Mouse (Mus musculus) kidney, adult 2 months (tissue): ENCODE measurements at regions not wholly inside any gene's neighbourhood (a gene's known extent, or its start where the extent isn't known, plus 50 kb on each side); places are given as distances from the start of the nearest gene placed in this dataset.

Experiments used
- DNase-seq: peaks from one replicate; pipeline ENCODE4 v3.0.0; 2021
- H3K27ac ChIP-seq: fragments of 200-500 bp; 2 replicates; pipeline ENCODE4 v1.5.1; 2012; ENCODE audit warnings: low read depth, low read length, control low read depth, inconsistent platforms; ENCODE audit not compliant: insufficient read depth
- H3K27me3 ChIP-seq: fragments of 200-500 bp; replicated peaks from 2 replicates; pipeline ENCODE4 v1.6.1; 2012; ENCODE audit warnings: mild to moderate bottlenecking, moderate library complexity, low read length, inconsistent platforms; ENCODE audit not compliant: control insufficient read depth, insufficient read depth
- H3K36me3 ChIP-seq: fragments of 200-500 bp; 2 replicates; pipeline ENCODE4 v1.6.1; 2012; ENCODE audit warnings: mild to moderate bottlenecking, moderate library complexity, low read length, inconsistent platforms; ENCODE audit not compliant: control insufficient read depth, insufficient read depth
- H3K4me1 ChIP-seq: fragments of 200-500 bp; 2 replicates; pipeline ENCODE4 v1.6.1; 2011; ENCODE audit warnings: low read length; ENCODE audit not compliant: control insufficient read depth, insufficient read depth
- H3K4me3 ChIP-seq: fragments of 200-500 bp; 2 replicates; pipeline ENCODE4 v1.5.1; 2011; ENCODE audit warnings: mild to moderate bottlenecking, low read depth, low read length, control low read depth; ENCODE audit not compliant: insufficient read depth
- CTCF ChIP-seq: fragments of 200-500 bp; conservative IDR thresholded peaks from 2 replicates; pipeline ENCODE4 v1.5.1; 2011; ENCODE audit warnings: low read depth, mild to moderate bottlenecking, control low read depth, low read length, moderate library complexity, mixed read lengths; ENCODE audit not compliant: insufficient read depth, insufficient read length
- POLR2A ChIP-seq: fragments of 200-500 bp; IDR thresholded peaks from one replicate; pipeline ENCODE4 v1.6.1; 2011; ENCODE audit warnings: low read depth, low read length, control low read depth
- WGBS: fragments of 180-500 bp; shearing (Covaris S2); methylation state at CpG from one replicate; pipeline ENCODE4 v1.1.7; 2018; 5-methylcytosine and 5-hydroxymethylcytosine counted together

- Histone ChIP-seq H3K27ac (no peak overlapping the region), H3K4me1 (no peaks in the 10 kb centered on the region), H3K27me3 (no peaks in the 10 kb centered on the region), H3K36me3 (no peaks in the 10 kb centered on the region), H3K4me3 (no peak overlapping the region)
- WGBS, result 73% methylated on average over 11 of the region's 11 CpGs
- DNase-seq, result no peak
- TF ChIP-seq POLR2A, result no peak
- TF ChIP-seq CTCF, result no peak
These were observed 83.0 kb upstream of the Rcn1 start for GRCm38 (mm10) chr2:105481990-105482592.

DNA sequence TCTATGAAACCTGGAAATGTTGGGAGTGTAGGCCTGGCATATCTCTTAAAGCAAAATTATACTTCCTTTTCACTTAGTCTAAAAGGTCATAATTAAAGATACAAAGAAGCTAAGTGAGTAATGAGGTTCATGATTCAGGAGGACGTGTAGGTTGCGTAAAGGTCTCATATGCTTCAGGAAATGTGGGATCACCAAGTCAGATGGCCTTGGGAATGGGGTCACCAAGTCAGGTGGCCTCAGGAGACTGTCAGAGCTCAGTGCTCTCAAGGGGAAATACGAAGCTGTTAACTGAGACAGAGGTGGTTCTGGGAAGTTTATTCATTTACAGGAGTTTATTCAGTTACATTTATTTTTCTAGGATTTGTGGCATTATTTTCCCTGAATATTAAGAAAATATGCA lies 85.4 kb upstream of the Rcn1 start:
- 61% methylated on average over 3 of the region's 3 CpGs for WGBS
- TF ChIP-seq POLR2A (no peak), CTCF (no peak)
- H3K27me3 ChIP-seq, result no peaks in the 10 kb centered on the region
- no peak overlapping the region for H3K4me3 ChIP-seq
- no peaks in the 10 kb centered on the region for H3K4me1 ChIP-seq
- H3K27ac ChIP-seq, result no peak overlapping the region
- no peaks in the 10 kb centered on the region for H3K36me3 ChIP-seq
- no peak for DNase-seq

- no peak for DNase-seq
- no peaks in the 10 kb centered on the region for H3K27me3 ChIP-seq
- TF ChIP-seq CTCF, result no peak
- TF ChIP-seq POLR2A, result no peak
- no peak overlapping the region for H3K4me3 ChIP-seq
- no peaks in the 10 kb centered on the region for H3K36me3 ChIP-seq
- no peak overlapping the region for H3K27ac ChIP-seq
- WGBS, result 87% methylated on average over 8 of the region's 8 CpGs
- H3K4me1 ChIP-seq, result no peaks in the 10 kb centered on the region
These were observed 86.2 kb upstream of the Rcn1 start for GRCm38 (mm10) chr2:105485286-105485685.

GRCm38 (mm10) chr2:105495796-105496195 lies 96.7 kb upstream of the Rcn1 start:
- DNase-seq, result peak; percentile 92
- 27% methylated on average over 13 of the region's 13 CpGs for WGBS
- Histone ChIP-seq H3K4me1 (no peaks in the 10 kb centered on the region; the same call in 1 of the 2 replicates), H3K27me3 (0 out of 2 replicates have a peak, but pooled peaks cover 1% of the 10 kb centered on the region), H3K36me3 (no peaks in the 10 kb centered on the region), H3K4me3 (no peak overlapping the region), H3K27ac (no peak overlapping the region)
- TF ChIP-seq CTCF, result no peak
- TF ChIP-seq POLR2A, result no peak

DNA sequence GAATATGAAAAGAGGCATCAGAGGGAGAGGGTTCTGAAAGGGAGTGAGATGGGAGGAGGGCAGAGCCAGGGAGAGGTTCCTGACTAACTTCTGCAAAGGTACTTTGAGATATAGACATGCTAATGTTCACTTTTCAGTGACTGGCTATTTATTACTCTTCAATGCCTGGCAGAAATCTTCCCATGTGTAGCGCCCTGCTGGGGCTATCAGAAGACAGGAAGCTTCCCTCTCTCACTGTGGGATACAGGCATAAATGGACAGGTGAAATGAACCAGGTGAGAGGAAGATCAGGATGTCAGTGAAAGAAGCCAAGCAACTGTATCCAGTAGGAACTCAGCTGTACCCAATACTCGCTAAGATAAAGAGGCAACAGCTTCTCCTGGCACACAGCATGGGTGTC lies 105.1 kb upstream of the Rcn1 start:
- TF ChIP-seq CTCF (no peak), POLR2A (no peak)
- WGBS, result 60% methylated on average over 2 of the region's 2 CpGs
- Histone ChIP-seq H3K4me1 (no peaks in the 10 kb centered on the region), H3K4me3 (no peak overlapping the region), H3K27me3 (no peaks in the 10 kb centered on the region), H3K27ac (no peak overlapping the region), H3K36me3 (no peaks in the 10 kb centered on the region)
- no peak for DNase-seq

GRCm38 (mm10) chr2:105505554-105505953 lies 106.4 kb upstream of the Rcn1 start:
- no peak for TF ChIP-seq POLR2A
- TF ChIP-seq CTCF, result no peak
- H3K4me1 ChIP-seq, result no peaks in the 10 kb centered on the region

GRCm38 (mm10) chr2:105507160-105507559 lies 108.0 kb upstream of the Rcn1 start:
- no peak for DNase-seq
- H3K36me3 ChIP-seq, result no peaks in the 10 kb centered on the region
- no peak overlapping the region for H3K4me3 ChIP-seq
- WGBS, result 29% methylated on average over 4 of the region's 4 CpGs
- TF ChIP-seq POLR2A (no peak), CTCF (no peak)
- H3K4me1 ChIP-seq, result no peaks in the 10 kb centered on the region
- no peak overlapping the region for H3K27ac ChIP-seq
- H3K27me3 ChIP-seq, result no peaks in the 10 kb centered on the region

More at GRCm38 (mm10) chr2:105505554-105505953, 106.4 kb upstream of the Rcn1 start:
- Histone ChIP-seq H3K27me3 (no peaks in the 10 kb centered on the region), H3K4me3 (no peak overlapping the region), H3K27ac (no peak overlapping the region), H3K36me3 (no peaks in the 10 kb centered on the region)
- no peak for DNase-seq
- 78% methylated on average over 4 of the region's 4 CpGs for WGBS

GRCm38 (mm10) chr2:105510816-105511215 lies 111.7 kb upstream of the Rcn1 start:
- WGBS, result 89% methylated on average over 4 of the region's 4 CpGs
- Histone ChIP-seq H3K4me1 (no peaks in the 10 kb centered on the region), H3K27ac (no peak overlapping the region), H3K27me3 (no peaks in the 10 kb centered on the region), H3K4me3 (no peak overlapping the region), H3K36me3 (no peaks in the 10 kb centered on the region)
- DNase-seq, result no peak
- TF ChIP-seq POLR2A, result no peak
- no peak for TF ChIP-seq CTCF
